20 mouse cellular contexts compared by ENCODE assay signal in genomic region chr3:56236163-56236562, GRCm38 (mm10). TPM values are rescaled to one million over a fixed set of nuclear protein-coding genes. Genes with fewer than 3 reads are reported as not detected.
A peak's percentile ranks its signal among the peaks of the same experiment; 100 is the strongest.
DNase-seq lines count a peak whose midpoint lies in the region; ATAC-seq lines count a peak whose summit lies in the region.
"Had no signal": no experiment of that assay in that cellular context is flagged by ENCODE, and none has a peak within 500 bp of the region (broad histone marks: within the 10 kb centered on the region; RNA-seq: fewer than 3 reads in every experiment).

No protein-coding gene starts in this region.

- no peaks in the 10 kb centered on the region for H3K36me3 ChIP-seq in embryonic facial prominence, embryonic 14.5 days (ENCODE audit: control insufficient read depth, insufficient read depth, low read length)
- H3K36me3 ChIP-seq in embryonic facial prominence, embryonic 10.5 days (replicated peaks): no peaks in the 10 kb centered on the region
- H3K36me3 ChIP-seq in heart, embryonic 10.5 days: no peaks in the 10 kb centered on the region
- H3K36me3 ChIP-seq in hindbrain, embryonic 16.5 days (ENCODE audit: control insufficient read depth, insufficient read depth, low read length): no peaks in the 10 kb centered on the region
- no peaks in the 10 kb centered on the region for H3K36me3 ChIP-seq in hindbrain, embryonic 11.5 days (ENCODE audit: control insufficient read depth, insufficient read depth, low read length)
- H3K36me3 ChIP-seq: limb, embryonic 15.5 days had no signal

- no peaks in the 10 kb centered on the region for H3K27me3 ChIP-seq in embryonic facial prominence, embryonic 14.5 days (replicated peaks; ENCODE audit: control insufficient read depth, insufficient read depth, low read length)
- H3K27me3 ChIP-seq in embryonic facial prominence, embryonic 10.5 days (replicated peaks; ENCODE audit: low read depth, poor library complexity, severe bottlenecking): no peaks in the 10 kb centered on the region
- no peaks in the 10 kb centered on the region for H3K27me3 ChIP-seq in heart, embryonic 10.5 days (ENCODE audit: insufficient read depth, poor library complexity, severe bottlenecking)
- no peaks in the 10 kb centered on the region for H3K27me3 ChIP-seq in hindbrain, embryonic 16.5 days (replicated peaks; ENCODE audit: control insufficient read depth, insufficient read depth, low read length)
- no peaks in the 10 kb centered on the region for H3K27me3 ChIP-seq in hindbrain, embryonic 11.5 days (ENCODE audit: control insufficient read depth, insufficient read depth, low read length)
- H3K27me3 ChIP-seq: limb, embryonic 15.5 days had no signal

- ATAC-seq in embryonic facial prominence, embryonic 14.5 days (ENCODE audit: low read depth): no peak
- ATAC-seq in hindbrain, embryonic 16.5 days: peak; percentile 48; the same call in 1 of the 2 replicates
- no peak for ATAC-seq in hindbrain, embryonic 11.5 days (ENCODE audit: low FRiP score)

- no peak overlapping the region for H3K9ac ChIP-seq in embryonic facial prominence, embryonic 14.5 days (ENCODE audit: low read depth, low read length)
- no peak overlapping the region for H3K9ac ChIP-seq in hindbrain, embryonic 16.5 days (ENCODE audit: low read depth, low read length)
- no peak overlapping the region for H3K9ac ChIP-seq in hindbrain, embryonic 11.5 days (ENCODE audit: low read depth, low read length)
- H3K9ac ChIP-seq: limb, embryonic 15.5 days; liver, embryonic 14.5 days; lung, embryonic 14.5 days had no signal

- no peak overlapping the region for H3K27ac ChIP-seq in embryonic facial prominence, embryonic 14.5 days (replicated peaks; ENCODE audit: low read depth, low read length)
- no peak overlapping the region for H3K27ac ChIP-seq in embryonic facial prominence, embryonic 10.5 days (replicated peaks)
- peak overlapping the region; percentile 56; the same call in 1 of the 2 replicates for H3K27ac ChIP-seq in heart, embryonic 10.5 days
- no peak overlapping the region for H3K27ac ChIP-seq in hindbrain, embryonic 16.5 days (ENCODE audit: low read depth, low read length)
- no peak overlapping the region for H3K27ac ChIP-seq in hindbrain, embryonic 11.5 days (ENCODE audit: low read depth, low read length)
- H3K27ac ChIP-seq: kidney, postnatal 0 days; limb, embryonic 15.5 days; liver, embryonic 14.5 days; stomach, postnatal 0 days had no signal

- no peak overlapping the region for H3K4me2 ChIP-seq in embryonic facial prominence, embryonic 14.5 days (ENCODE audit: low read depth, low read length)
- no peak overlapping the region for H3K4me2 ChIP-seq in hindbrain, embryonic 16.5 days (ENCODE audit: low read length)
- H3K4me2 ChIP-seq in hindbrain, embryonic 11.5 days (replicated peaks; ENCODE audit: low read depth, low read length): no peak overlapping the region
- H3K4me2 ChIP-seq: limb, embryonic 15.5 days; lung, embryonic 14.5 days had no signal

- H3K4me1 ChIP-seq in embryonic facial prominence, embryonic 14.5 days (ENCODE audit: control insufficient read depth, insufficient read depth, low read length): no peaks in the 10 kb centered on the region
- no peaks in the 10 kb centered on the region for H3K4me1 ChIP-seq in embryonic facial prominence, embryonic 10.5 days
- H3K4me1 ChIP-seq in heart, embryonic 10.5 days: peaks cover 9% of the 10 kb centered on the region; the same call in 1 of the 2 replicates
- no peaks in the 10 kb centered on the region for H3K4me1 ChIP-seq in hindbrain, embryonic 16.5 days (ENCODE audit: control insufficient read depth, insufficient read depth, low read depth, low read length)
- H3K4me1 ChIP-seq in hindbrain, embryonic 11.5 days (replicated peaks; ENCODE audit: control insufficient read depth, insufficient read depth, low read length): no peaks in the 10 kb centered on the region
- H3K4me1 ChIP-seq: limb, embryonic 15.5 days had no signal

- peak; percentile 14 for DNase-seq in embryonic facial prominence, embryonic 14.5 days (ENCODE audit: low spot score)
- no peak for DNase-seq in embryonic facial prominence, embryonic 10.5 days (ENCODE audit: low spot score)
- no peak for DNase-seq in heart, embryonic 10.5 days (ENCODE audit: low spot score)
- DNase-seq in heart, adult 18-20 months: no peak
- no peak for DNase-seq in hindbrain, embryonic 11.5 days (ENCODE audit: low spot score)
- DNase-seq in retina, postnatal 1 day: peak; percentile 23
- no peak for DNase-seq in retina, embryonic 14.5 days (ENCODE audit: low spot score)
- DNase-seq: adrenal gland, postnatal 14 days; cerebellum, adult 8-10 months; gastrocnemius, postnatal 14 days; kidney, adult 2 months; left cerebral cortex, postnatal 4 days; lung, embryonic 14.5 days; right cerebral cortex, postnatal 14 days; thymus, adult 2 months had no signal

- no peak overlapping the region for H3K4me3 ChIP-seq in embryonic facial prominence, embryonic 14.5 days (ENCODE audit: low read depth, low read length)
- H3K4me3 ChIP-seq in embryonic facial prominence, embryonic 10.5 days: no peak overlapping the region
- H3K4me3 ChIP-seq in heart, embryonic 10.5 days: no peak overlapping the region
- H3K4me3 ChIP-seq in hindbrain, embryonic 16.5 days (ENCODE audit: low read length): no peak overlapping the region
- no peak overlapping the region for H3K4me3 ChIP-seq in hindbrain, embryonic 11.5 days (ENCODE audit: low read depth, low read length)
- H3K4me3 ChIP-seq: limb, embryonic 15.5 days had no signal

- H3K9me3 ChIP-seq in embryonic facial prominence, embryonic 14.5 days (ENCODE audit: control insufficient read depth, low read length): no peaks in the 10 kb centered on the region
- no peaks in the 10 kb centered on the region for H3K9me3 ChIP-seq in embryonic facial prominence, embryonic 10.5 days
- H3K9me3 ChIP-seq in heart, embryonic 10.5 days: no peaks in the 10 kb centered on the region
- H3K9me3 ChIP-seq in hindbrain, embryonic 16.5 days (ENCODE audit: control insufficient read depth, low read length): no peaks in the 10 kb centered on the region
- H3K9me3 ChIP-seq in hindbrain, embryonic 11.5 days (ENCODE audit: control insufficient read depth, low read length): no peaks in the 10 kb centered on the region
- H3K9me3 ChIP-seq: limb, embryonic 15.5 days had no signal

- 71% methylated on average over 1 of the region's 1 CpGs for WGBS in embryonic facial prominence, embryonic 14.5 days
- WGBS in embryonic facial prominence, embryonic 10.5 days: 81% methylated on average over 1 of the region's 1 CpGs
- WGBS in heart, embryonic 10.5 days: 82% methylated on average over 1 of the region's 1 CpGs
- 79% methylated on average over 1 of the region's 1 CpGs for WGBS in hindbrain, embryonic 16.5 days
- 76% methylated on average over 1 of the region's 1 CpGs for WGBS in hindbrain, embryonic 11.5 days

RNA-seq across cellular contexts. Expression of gene Nbea, which starts 52.7 kb away (rescaled TPM):
- polyA plus RNA-seq in embryonic facial prominence, embryonic 14.5 days (2014; fragmentation: Nextera tagmentation; extraction: Ambion mirVana): 17.9 and 20.4 TPM in 2 replicates
- 13.5 and 17.1 TPM in 2 replicates for polyA plus RNA-seq in embryonic facial prominence, embryonic 10.5 days (2016; fragmentation: Nextera tagmentation; extraction: Ambion mirVana)
- 6.3 and 7.4 TPM in 2 replicates for polyA plus RNA-seq in heart, embryonic 10.5 days (2016; fragmentation: Nextera tagmentation; extraction: Ambion mirVana)
- total RNA-seq in heart, adult 18-20 months (2021): 10 to 100 TPM; 11.8 to 14.2 TPM
- 54.2 and 57.2 TPM in 2 replicates for polyA plus RNA-seq in hindbrain, embryonic 16.5 days (2015; fragmentation: Nextera tagmentation; extraction: Ambion mirVana)
- polyA plus RNA-seq in hindbrain, embryonic 11.5 days (2014; fragmentation: Nextera tagmentation; extraction: Ambion mirVana): 25.9 and 34.1 TPM in 2 replicates

Comparison
In these comparisons a context has a peak if more than half of its experiments do, and no peak if none do; other contexts are left out.
1. DNase-seq: peak in embryonic facial prominence, embryonic 14.5 days (single experiment) and retina, postnatal 1 day (single experiment); none in embryonic facial prominence, embryonic 10.5 days (single experiment), heart, embryonic 10.5 days (single experiment), heart, adult 18-20 months (0 of 2), hindbrain, embryonic 11.5 days (single experiment) and retina, embryonic 14.5 days (single experiment).